Mouse (Mus musculus) liver, adult 2 months (tissue): ENCODE measurements around the gene Sptbn2.

Experiments
- CTCF ChIP-seq: fragments of 200-500 bp; IDR thresholded peaks from 2 replicates; pipeline ENCODE4 v1.5.1; 2011; ENCODE audit warnings: low read depth, low read length, control low read depth
- POLR2A ChIP-seq: fragments of 200-500 bp; IDR thresholded peaks from 2 replicates; pipeline ENCODE4 v1.6.1; 2011; ENCODE audit warnings: low read length, control low read depth; ENCODE audit not compliant: insufficient read depth; ENCODE audit errors: extremely low read depth

DNA sequence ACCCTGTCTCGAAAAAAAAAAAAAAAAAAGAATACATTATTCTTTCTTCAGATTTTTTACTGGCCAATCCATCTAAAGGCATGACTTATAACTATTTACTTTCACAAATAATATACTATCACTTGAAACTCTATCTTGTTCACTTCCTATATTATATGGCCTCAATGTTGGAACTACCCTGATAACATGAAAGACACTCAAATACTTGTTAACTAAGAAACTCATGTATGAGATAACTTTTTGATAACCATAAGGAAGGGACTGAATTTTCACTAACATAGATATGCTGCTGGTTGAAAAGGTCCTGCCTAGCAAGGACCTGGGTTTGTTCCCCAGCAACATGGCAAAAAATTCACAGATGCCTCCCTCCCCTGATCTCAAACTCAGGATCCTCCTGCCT lies 85.0 kb downstream of the Sptbn2 start:
- TF ChIP-seq CTCF, result no peak
- no peak for TF ChIP-seq POLR2A
